Mouse (Mus musculus): ENCODE data around the gene Abhd15.
"Not testable (repeated sequence)": the region's sequence is repeated elsewhere in the genome, so short reads cannot be mapped to it uniquely, and the experiment has no call there.

Gene Abhd15

GRCm38 (mm10) chr11:77512891-77513810, 1.8 kb upstream of the Abhd15 start:
- in situ Hi-C loops (cut with MseI, MboI): no loop called here

GRCm38 (mm10) chr11:77513811-77514170, 1.1 kb upstream of the Abhd15 start:
- in situ Hi-C loops (cut with MseI, MboI): no loop called here

GRCm38 (mm10) chr11:77514281-77514831, 565 bp upstream of the Abhd15 start:
- in situ Hi-C loops (cut with MseI, MboI): no loop called here

GRCm38 (mm10) chr11:77515637-77516552, 974 bp downstream of the Abhd15 start, which contains the start of gene Trp53i13:
Gene Trp53i13, minus strand, starts transcription at chr11:77515980.
- in situ Hi-C loops (cut with MseI, MboI): no loop called here

- in situ Hi-C loops (cut with MseI, MboI): no loop called here
Measured at GRCm38 (mm10) chr11:77516553-77517425, 1.9 kb downstream of the Abhd15 start.

- in situ Hi-C loops (cut with MseI, MboI): no loop called here
Measured at GRCm38 (mm10) chr11:77518051-77518798, 3.3 kb downstream of the Abhd15 start.

- in situ Hi-C loops (cut with MseI, MboI): no loop called here
Measured at GRCm38 (mm10) chr11:77519043-77519442, 4.1 kb downstream of the Abhd15 start, which contains the start of gene Gm10392. Gene Gm10392, minus strand, starts transcription at chr11:77519198.

GRCm38 (mm10) chr11:77520601-77521529, 5.9 kb downstream of the Abhd15 start:
- in situ Hi-C loops (cut with MseI, MboI): no loop called here

GRCm38 (mm10) chr11:77525804-77526486, 11.0 kb downstream of the Abhd15 start:
- in situ Hi-C loops (cut with MseI, MboI): no loop called here

GRCm38 (mm10) chr11:77528420-77528819, 13.5 kb downstream of the Abhd15 start:
- in situ Hi-C loops (cut with MseI, MboI): not testable (repeated sequence)

- in situ Hi-C loops (cut with MseI, MboI): no loop called here
Measured at GRCm38 (mm10) chr11:77529644-77530043, 14.7 kb downstream of the Abhd15 start.

- in situ Hi-C loops (cut with MseI, MboI): no loop called here
Measured at GRCm38 (mm10) chr11:77530862-77531261, 15.9 kb downstream of the Abhd15 start.

GRCm38 (mm10) chr11:77532202-77532846, 17.4 kb downstream of the Abhd15 start:
- in situ Hi-C loops (cut with MseI, MboI): no loop called here

- in situ Hi-C loops (cut with MseI, MboI): no loop called here
Measured at GRCm38 (mm10) chr11:77545261-77545660, 30.3 kb downstream of the Abhd15 start.

- in situ Hi-C loops (cut with MseI, MboI): no loop called here
Measured at GRCm38 (mm10) chr11:77585201-77585600, 70.3 kb downstream of the Abhd15 start.

Data from mouse trophoblast stem cell (cell line).